Mouse (Mus musculus) heart, postnatal 10 days (tissue): ENCODE data around the gene Rgl1. TPM values are rescaled to one million over a fixed set of nuclear protein-coding genes. Genes with fewer than 3 reads are reported as not detected.

ENCODE experiments used
- DNase-seq, 2 experiments: peaks; one replicate each; pipeline ENCODE4 v3.0.0; 2021
- intact Hi-C: fragments of 180-260 bp; cut with DNase I; formaldehyde crosslinking; loops from one replicate; pipeline ENCODE4 v1.15.1; 2025
- total RNA-seq, 2 experiments: library from RNA; stranded (reverse); gene quantifications; 2 replicates each; pipeline ENCODE4 v1.2.3; 2021

Rgl1 gene
- total RNA-seq, 2 experiments from 2014 or later, result 59.3 to 72.0 TPM

GRCm38 (mm10) chr1:152528214-152528613 is 237.9 kb downstream of the Rgl1 start:
- peak; percentile 51 to 61 for DNase-seq
- intact Hi-C loops, result loop anchor here (5.0 kb wide), 1 partner anchor 44 kb away; no protein-coding TSS in a partner anchor

- DNase-seq, result peak; percentile 51 to 60
- intact Hi-C loops, result loop anchor here (5.0 kb wide), 1 partner anchor 46 kb away; no protein-coding TSS in a partner anchor
Measured at GRCm38 (mm10) chr1:152526154-152526553, 240.0 kb downstream of the Rgl1 start.

- peak; percentile 87 to 90 for DNase-seq
- intact Hi-C loops, result loop anchor here (1.0 to 5.0 kb wide), 6 partner anchors 47 to 377 kb away; partner anchors contain the start of genes Arpc5, Rgl1 and Smg7
Measured at GRCm38 (mm10) chr1:152524987-152525648, 241.0 kb downstream of the Rgl1 start.

- no peak for DNase-seq
- intact Hi-C loops, result loop anchor here (2.0 to 5.0 kb wide), 4 partner anchors 99 to 378 kb away; partner anchors contain the start of genes Arpc5, Rgl1 and Smg7
Measured at GRCm38 (mm10) chr1:152524098-152524892, 241.9 kb downstream of the Rgl1 start.

- DNase-seq, result no peak
- intact Hi-C loops, result loop anchor here (5.0 kb wide), 2 partner anchors 244 to 379 kb away; partner anchors contain the start of genes Arpc5, Rgl1 and Smg7
Measured at GRCm38 (mm10) chr1:152523292-152523691, 242.9 kb downstream of the Rgl1 start.

GRCm38 (mm10) chr1:152522226-152522625 is 243.9 kb downstream of the Rgl1 start:
- intact Hi-C loops, result loop anchor here (5.0 kb wide), 2 partner anchors 245 to 380 kb away; partner anchors contain the start of genes Arpc5, Rgl1 and Smg7
- DNase-seq, result no peak

- intact Hi-C loops, result loop anchor here (5.0 kb wide), 2 partner anchors 246 to 381 kb away; partner anchors contain the start of genes Arpc5, Rgl1 and Smg7
- DNase-seq, result peak; percentile 71 to 82
Measured at GRCm38 (mm10) chr1:152520798-152521575, 245.2 kb downstream of the Rgl1 start.

- intact Hi-C loops, result no loop called here
- no peak for DNase-seq
Measured at GRCm38 (mm10) chr1:152518971-152519370, 247.2 kb downstream of the Rgl1 start.

GRCm38 (mm10) chr1:152517057-152517570 is 249.0 kb downstream of the Rgl1 start:
- DNase-seq, result no peak
- intact Hi-C loops, result no loop called here

- intact Hi-C loops, result loop anchor here (5.0 kb wide), 2 partner anchors 117 to 692 kb away; partner anchors contain the start of gene Colgalt2
- DNase-seq, result peak; percentile 65 to 68
Measured at GRCm38 (mm10) chr1:152514256-152514655, 251.9 kb downstream of the Rgl1 start.

GRCm38 (mm10) chr1:152511237-152511636 is 254.9 kb downstream of the Rgl1 start:
- DNase-seq, result peak in 1 of 2 experiments; percentile 66
- intact Hi-C loops, result loop anchor here (5.0 kb wide), 2 partner anchors 114 to 689 kb away; partner anchors contain the start of gene Colgalt2

GRCm38 (mm10) chr1:152508481-152509220 is 257.5 kb downstream of the Rgl1 start:
- DNase-seq, result no peak
- intact Hi-C loops, result no loop called here

GRCm38 (mm10) chr1:152506726-152507125 is 259.4 kb downstream of the Rgl1 start:
- DNase-seq, result no peak

GRCm38 (mm10) chr1:152506175-152506574 is 260.0 kb downstream of the Rgl1 start:
- no peak for DNase-seq
- intact Hi-C loops, result no loop called here

More at GRCm38 (mm10) chr1:152506726-152507125, 259.4 kb downstream of the Rgl1 start:
- intact Hi-C loops, result no loop called here

- DNase-seq, result no peak
- intact Hi-C loops, result loop anchor here (5.0 kb wide), 2 partner anchors 78 to 98 kb away; no protein-coding TSS in a partner anchor
Measured at GRCm38 (mm10) chr1:152499802-152500201, 266.3 kb downstream of the Rgl1 start.

GRCm38 (mm10) chr1:152497581-152497980 is 268.6 kb downstream of the Rgl1 start:
- DNase-seq, result peak in 1 of 2 experiments; percentile 25

GRCm38 (mm10) chr1:152496831-152497230 is 269.3 kb downstream of the Rgl1 start:
- intact Hi-C loops, result loop anchor here (5.0 kb wide), 2 partner anchors 75 to 95 kb away; no protein-coding TSS in a partner anchor
- DNase-seq, result peak in 1 of 2 experiments; percentile 37

More at GRCm38 (mm10) chr1:152497581-152497980, 268.6 kb downstream of the Rgl1 start:
- intact Hi-C loops, result loop anchor here (5.0 kb wide), 2 partner anchors 75 to 95 kb away; no protein-coding TSS in a partner anchor

GRCm38 (mm10) chr1:152492258-152492657 is 273.9 kb downstream of the Rgl1 start:
- no peak for DNase-seq
- intact Hi-C loops, result no loop called here

GRCm38 (mm10) chr1:152490842-152491241 is 275.3 kb downstream of the Rgl1 start:
- no peak for DNase-seq
- intact Hi-C loops, result no loop called here
